Mouse (Mus musculus) mature B cell (primary cell): ENCODE data around the gene Nsun6.

Experiments
- in situ Hi-C: fragments of 300-500 bp; cut with MboI; formaldehyde crosslinking; loops from 2 replicates; pipeline ENCODE4 v1.14.3; 2019

The Nsun6 gene

DNA sequence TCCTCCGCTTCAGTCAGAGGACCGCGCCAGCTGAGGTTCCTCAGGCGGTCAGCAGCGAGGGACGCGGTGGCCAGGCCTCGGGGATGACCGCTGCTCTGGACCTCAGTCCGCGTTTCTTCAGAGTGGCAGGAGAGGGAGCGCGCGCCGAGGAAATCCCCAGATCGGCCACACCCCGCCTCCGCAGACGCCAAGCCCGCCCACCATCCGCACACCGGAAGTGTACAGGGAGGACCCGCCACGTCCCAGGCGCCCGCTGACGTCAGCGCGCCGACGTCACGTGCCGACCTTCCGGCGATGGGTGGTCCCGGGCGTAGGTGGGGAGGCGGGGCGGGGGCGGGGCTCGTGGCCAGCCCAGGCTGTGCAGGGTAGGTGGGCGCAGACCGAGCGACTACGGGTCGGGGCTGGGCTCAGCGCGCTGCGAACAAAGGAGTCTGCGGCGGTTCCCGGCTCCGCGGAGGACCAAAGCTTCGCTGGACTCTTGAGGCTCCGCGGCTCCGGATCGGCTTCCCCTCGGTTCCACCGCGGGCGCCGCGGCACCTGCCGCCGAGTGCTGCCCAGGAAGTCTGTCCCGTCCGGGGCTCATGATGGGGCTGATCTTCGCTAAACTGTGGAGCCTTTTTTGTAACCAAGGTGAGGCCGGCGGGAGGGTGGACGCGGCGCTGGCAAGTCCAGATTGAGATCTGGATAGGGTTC, at the start of gene Nsun6:
Gene Nsun6 (minus strand): TSS at position 125 of the 693 bp plus-strand sequence.
- in situ Hi-C loops, result no loop called here

GRCm38 (mm10) chr2:15104386-15104785, 49.5 kb upstream of the Nsun6 start:
- in situ Hi-C loops, result no loop called here

DNA sequence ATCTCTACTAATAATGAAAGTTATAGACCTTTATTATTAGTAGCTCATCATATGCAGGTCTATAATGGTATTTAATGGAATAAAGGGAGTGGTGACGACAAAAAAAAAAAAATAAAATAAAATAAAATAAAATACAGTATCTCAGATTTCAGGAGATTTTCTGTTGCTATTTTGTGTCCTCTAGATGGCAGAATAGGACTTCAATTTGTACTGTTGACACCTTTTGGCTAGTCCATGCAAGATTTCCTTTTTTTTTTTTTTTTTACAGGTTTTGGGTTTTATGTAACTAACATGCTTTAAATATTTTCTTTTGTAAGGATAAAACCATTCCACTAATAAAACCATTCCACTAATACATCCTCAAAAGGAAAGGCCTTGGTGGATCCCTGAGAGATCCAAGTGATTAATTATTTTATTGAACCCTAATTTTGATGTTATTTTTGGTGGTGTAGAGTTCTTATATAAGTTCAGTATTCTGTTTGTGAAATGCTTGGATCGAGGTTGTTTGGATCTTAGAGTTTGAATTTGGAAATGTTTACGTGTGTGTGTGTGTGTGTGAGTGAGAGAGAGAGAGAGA, 41.7 kb upstream of the Nsun6 start:
- in situ Hi-C loops, result no loop called here

DNA sequence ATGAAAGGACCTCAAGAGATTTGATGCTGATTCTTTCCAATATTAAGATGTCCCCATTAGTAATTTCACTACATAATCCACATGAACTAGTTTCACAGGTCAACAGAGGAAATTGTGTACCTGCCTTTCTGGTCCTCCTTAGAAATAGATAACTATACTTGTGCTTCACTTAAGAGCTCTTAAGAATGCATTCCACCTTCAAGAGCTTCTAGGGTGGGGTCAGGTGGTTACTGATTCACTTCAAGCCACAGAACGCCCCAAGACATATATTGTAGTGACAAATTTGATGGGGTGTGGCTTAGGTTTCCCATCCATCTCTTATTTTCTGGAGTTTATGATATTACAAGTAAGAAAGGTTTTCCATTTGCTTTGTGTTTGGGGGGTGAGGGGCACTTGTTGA, 32.4 kb upstream of the Nsun6 start:
- in situ Hi-C loops, result no loop called here

GRCm38 (mm10) chr2:15083702-15084101, 28.8 kb upstream of the Nsun6 start:
- in situ Hi-C loops, result no loop called here

GRCm38 (mm10) chr2:15067091-15067490, 12.2 kb upstream of the Nsun6 start:
- in situ Hi-C loops, result no loop called here

- in situ Hi-C loops, result no loop called here
These were observed 10.6 kb upstream of the Nsun6 start for GRCm38 (mm10) chr2:15065447-15065846.

- in situ Hi-C loops, result no loop called here
These were observed 9.8 kb upstream of the Nsun6 start for GRCm38 (mm10) chr2:15064380-15065269.

DNA sequence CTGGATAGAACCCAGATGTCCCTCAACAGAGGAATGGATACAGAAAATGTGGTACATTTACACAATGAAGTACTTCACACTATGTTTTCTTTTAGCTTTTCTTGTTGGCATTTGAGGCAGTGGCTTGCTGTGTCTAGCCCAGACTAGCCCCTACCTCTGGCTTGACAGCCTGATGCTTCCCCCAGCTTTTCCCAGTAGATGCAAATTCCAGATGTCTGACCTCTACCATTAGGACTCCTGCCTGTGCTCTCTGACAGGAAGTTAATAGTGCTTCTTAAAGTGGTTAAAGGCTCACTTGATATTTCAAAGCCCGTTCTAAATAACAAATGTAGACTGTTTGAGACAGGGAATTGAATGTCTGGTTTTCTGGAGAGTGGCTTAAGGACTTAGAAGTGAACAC, 8.9 kb upstream of the Nsun6 start:
- in situ Hi-C loops, result no loop called here

GRCm38 (mm10) chr2:15060856-15061255, 6.0 kb upstream of the Nsun6 start:
- in situ Hi-C loops, result no loop called here

DNA sequence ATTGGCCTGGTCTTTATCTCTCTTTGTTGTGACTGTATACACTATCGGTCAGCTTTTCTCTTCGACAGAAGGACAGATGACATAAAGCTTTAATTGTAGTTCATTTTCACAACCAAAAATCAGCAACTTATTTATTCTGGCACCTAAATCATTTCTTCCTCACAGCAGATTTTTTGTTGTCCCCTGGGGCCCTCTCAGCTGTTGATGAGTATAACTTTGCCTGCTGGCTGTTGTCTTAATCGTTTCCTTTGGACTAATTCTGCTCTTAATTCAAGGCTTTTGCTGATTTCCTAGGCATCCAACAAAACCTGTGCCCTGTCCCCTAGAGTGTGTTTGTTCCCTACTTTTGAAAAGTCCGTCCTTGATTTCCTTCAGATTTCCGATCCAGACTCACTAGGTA, 3.4 kb upstream of the Nsun6 start:
- in situ Hi-C loops, result no loop called here

GRCm38 (mm10) chr2:15055741-15056151, 877 bp upstream of the Nsun6 start:
- in situ Hi-C loops, result no loop called here

DNA sequence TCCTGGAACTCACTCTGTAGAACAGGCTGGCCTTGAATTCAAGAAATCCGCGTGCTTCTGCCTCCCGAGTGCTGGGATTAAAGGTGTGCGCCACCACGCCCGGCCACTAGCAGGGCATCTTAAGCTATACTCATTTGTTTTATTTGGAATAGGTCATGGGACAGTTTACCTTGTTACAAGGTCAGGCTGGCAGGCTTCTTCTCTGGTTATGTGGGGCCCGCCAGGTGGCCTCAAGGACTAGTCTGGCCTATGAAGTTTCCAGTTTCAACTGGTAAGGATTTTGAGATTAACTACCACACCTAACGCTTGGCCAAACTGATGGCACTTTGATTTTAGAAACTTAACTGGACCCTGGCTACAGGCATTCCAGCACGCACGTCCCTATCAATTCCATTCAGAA, 373 bp downstream of the Nsun6 start:
- in situ Hi-C loops, result no loop called here

DNA sequence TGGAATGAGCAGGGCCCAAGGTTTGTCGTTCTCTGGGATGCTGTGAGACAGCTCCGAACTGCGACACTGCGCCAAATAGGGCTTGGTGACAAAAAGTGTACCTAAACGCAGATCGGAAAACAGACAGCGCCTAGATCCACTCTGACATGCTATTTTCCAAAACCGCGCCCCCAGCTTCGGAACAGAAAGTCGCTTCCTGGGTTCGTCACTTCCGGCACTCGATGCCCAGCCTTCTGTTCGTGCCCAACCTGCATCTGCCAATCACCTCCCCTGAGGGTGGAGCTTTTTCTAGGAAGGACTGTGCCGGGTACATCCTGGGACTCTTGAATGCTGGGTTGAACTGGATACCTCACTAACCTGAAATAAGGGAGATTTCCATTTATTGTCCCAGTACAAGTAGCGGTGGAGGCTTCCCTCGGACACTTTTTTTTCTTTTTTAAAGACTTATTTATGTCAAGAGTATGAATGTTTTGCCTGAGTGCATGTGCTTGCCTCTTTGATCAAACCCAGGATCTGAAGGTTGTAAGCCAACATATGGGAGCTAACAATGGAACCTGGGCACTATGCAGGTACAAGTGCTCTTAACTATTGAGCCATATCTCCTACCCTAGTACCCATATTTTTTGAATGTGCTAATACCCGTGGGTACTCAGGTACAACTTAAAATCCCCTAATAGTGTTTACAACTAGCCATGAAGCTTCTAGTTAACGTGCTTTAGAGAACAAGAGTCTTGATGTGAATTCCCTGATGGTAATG, 5.6 kb downstream of the Nsun6 start, which contains the start of gene Arl5b:
Gene Arl5b (plus strand): TSS at position 279 of the 757 bp plus-strand sequence.
- in situ Hi-C loops, result no loop called here

- in situ Hi-C loops, result no loop called here
These were observed 14.5 kb downstream of the Nsun6 start for GRCm38 (mm10) chr2:15040326-15040725.

DNA sequence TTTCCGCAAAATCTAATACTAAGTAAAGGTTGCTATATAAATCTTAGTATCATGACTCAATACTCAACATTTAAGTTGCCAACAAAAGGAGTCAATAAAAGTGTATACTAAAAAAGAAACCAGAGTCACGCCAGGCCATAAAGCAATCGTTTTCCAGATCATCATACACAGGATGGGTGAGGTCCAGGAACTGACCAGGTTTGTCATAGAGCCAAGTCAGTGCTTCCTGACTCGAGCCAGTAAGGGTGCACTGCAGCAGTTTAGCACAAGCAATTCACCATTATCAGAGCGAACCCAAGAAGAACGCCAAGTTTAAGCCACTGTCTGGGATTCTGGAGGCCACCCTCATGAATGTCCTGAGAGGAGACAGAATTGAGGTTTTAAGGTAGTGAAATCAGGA, 16.2 kb downstream of the Nsun6 start:
- in situ Hi-C loops, result no loop called here

DNA sequence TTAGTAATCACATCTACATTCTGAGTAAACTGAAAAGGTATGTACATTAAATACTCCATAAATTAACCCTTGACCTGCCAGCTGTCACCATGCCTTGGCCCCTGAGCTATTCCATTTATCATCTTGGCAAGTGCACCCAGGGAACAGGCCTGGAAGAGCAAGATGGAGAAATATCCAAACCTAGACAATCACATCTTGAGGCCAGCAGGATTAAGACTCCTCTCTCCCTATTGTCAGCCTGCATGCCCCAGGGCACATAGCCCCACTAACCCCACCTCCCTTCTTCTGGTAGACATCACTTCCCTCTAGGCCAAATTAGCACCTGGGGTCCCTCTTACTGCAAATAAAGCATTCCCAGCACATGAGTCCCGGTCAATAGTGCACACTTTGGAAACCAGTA, 27.1 kb downstream of the Nsun6 start:
- in situ Hi-C loops, result no loop called here

DNA sequence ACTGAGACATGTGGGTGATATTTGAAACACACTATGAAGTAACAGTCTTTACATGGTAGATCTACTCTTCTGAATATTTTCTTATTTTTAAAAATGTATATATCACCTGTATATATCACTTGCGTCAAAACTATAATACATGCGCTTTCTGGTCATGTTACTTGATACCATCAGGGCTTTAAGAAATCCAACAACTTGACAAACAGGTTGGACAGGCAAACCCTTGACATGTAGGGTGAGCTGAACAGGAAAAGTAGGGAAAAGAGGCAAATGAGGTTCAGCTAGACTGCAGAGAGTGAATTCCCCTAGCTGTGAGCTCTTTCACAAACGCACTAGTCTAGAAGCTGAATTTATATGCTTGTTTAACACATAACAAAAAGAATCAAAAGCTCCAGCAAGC, 28.1 kb downstream of the Nsun6 start:
- in situ Hi-C loops, result no loop called here

- in situ Hi-C loops, result no loop called here
These were observed 46.8 kb downstream of the Nsun6 start for GRCm38 (mm10) chr2:15008072-15008471.

DNA sequence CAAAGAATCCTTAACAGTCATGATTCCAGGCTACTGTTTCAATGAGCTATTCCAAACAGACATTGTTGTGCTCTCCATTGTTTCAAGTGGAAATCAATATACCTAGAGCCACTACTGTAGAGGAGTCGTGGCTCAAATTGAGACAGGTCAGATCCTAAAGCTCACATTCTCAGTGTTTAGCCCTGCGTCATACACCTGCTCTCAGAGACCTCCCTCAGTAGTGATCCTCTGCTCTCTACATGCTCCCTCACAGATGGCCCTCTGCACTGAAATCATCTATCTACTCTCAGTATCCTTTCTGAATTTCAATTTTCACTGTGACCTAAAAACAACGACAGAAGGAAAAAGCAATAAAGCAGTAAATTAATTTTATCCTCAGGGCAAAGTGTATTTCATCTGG, 47.3 kb downstream of the Nsun6 start:
- in situ Hi-C loops, result no loop called here

DNA sequence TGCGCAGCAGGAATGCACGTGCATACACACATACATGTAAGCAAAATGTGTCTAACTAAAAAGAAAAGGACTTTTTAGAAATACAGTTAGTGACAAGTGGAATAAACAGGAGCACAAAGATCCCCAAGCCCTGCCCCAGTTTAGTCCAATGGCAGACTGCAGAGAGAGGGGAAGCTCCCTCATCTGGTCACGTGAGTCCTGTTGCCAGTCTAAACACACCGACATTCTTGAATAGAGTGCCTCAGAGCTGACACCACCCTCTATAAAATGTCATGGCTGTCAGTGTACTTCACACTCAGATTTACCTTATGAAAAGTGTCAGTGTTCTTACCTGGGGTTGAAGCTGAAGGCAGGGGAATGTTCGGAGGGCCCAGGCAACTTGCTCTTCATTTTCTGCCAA, 57.0 kb downstream of the Nsun6 start:
- in situ Hi-C loops, result no loop called here

GRCm38 (mm10) chr2:14996036-14996435, 58.8 kb downstream of the Nsun6 start:
- in situ Hi-C loops, result no loop called here
